Mouse (Mus musculus) lung, postnatal 10 days (tissue): ENCODE data around the gene Fhod1.

ENCODE experiments used
- DNase-seq: peaks from one replicate; pipeline ENCODE4 v3.0.0; 2021

Fhod1 gene

GRCm38 (mm10) chr8:105347428-105348221 lies at the start of gene Fhod1:
TSS of gene Fhod1 (minus strand) at chr8:105347953.
- peak; percentile 99 for DNase-seq

DNA sequence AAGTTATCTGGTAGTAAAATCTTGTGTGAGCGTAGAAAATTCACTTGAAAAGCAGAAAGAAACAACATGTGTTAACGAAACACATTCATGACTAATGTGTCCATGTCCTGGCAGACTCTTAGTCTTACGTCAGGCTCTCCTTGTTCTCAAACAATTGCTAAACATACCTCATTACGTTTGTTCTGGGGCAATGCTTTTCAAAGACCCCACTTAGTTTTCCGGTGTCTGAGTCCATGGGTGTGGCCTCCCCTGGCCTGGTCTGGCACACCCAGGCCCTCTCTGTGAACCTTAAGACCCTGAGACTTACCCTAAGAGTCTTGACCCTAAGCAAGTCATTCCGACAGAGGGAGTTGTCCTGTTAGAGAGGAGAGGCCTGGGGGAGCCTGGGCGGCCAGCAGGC lies 46.2 kb upstream of the Fhod1 start:
- DNase-seq = peak; percentile 44

GRCm38 (mm10) chr8:105393089-105393787 lies 45.5 kb upstream of the Fhod1 start:
- peak; percentile 36 for DNase-seq

DNA sequence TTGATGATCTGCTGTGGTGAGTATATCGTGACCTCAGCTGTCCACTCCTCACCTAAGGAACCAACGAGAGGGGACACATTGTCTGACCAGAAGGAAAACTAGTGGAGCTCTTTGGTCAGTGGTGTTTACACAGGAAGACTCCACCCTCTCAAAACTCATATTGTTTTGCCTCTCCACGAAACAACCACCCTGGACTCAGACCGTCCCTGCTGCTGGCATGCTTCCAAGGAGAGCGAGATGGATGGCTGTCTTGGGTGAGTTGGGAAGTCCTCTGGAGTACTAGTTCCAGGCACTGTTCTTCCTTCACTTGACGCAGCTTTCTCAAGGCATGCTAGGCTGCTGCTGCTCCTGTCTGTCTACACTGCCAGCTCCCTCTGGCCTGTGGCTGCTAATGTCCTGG lies 41.3 kb upstream of the Fhod1 start:
- DNase-seq = peak; percentile 81

DNA sequence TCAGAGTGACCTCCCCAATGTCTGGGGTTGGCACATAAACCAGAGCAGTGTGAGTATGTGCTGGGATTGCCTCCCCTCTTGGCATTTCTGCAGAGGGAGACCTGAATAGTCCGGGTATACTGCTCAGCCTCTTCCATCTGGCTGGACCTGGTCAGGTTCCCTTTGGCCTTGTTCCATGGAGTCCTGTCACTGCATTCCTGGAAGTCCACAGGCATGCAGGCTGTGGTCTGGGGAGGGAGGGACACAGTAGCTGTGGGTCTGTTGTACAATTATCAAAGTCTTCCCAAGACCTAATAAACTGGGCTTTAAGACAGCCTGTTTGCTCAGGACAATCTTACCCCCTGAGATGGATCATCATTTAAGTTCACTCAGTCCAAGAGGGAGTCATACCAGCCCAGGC lies 39.4 kb upstream of the Fhod1 start:
- peak; percentile 49 for DNase-seq

DNA sequence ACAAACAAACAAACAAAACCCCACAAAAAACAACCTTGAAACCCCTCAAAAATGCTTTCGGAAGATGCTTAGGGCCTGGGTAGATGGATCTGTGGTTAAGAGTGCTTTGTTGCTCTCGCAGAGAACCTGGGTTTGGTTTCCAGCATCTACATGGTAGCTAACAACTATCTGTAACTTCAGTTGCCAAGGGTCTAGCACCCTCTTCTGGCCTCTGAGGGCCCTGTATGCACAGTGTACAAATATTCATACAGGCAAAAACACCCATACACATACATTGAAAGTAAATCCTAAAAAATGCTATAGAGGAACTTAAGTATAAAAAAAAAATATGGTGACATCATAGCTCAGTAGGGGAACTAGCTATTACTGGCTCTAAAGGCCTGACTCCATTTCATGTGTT lies 36.3 kb upstream of the Fhod1 start:
- DNase-seq = no peak

DNA sequence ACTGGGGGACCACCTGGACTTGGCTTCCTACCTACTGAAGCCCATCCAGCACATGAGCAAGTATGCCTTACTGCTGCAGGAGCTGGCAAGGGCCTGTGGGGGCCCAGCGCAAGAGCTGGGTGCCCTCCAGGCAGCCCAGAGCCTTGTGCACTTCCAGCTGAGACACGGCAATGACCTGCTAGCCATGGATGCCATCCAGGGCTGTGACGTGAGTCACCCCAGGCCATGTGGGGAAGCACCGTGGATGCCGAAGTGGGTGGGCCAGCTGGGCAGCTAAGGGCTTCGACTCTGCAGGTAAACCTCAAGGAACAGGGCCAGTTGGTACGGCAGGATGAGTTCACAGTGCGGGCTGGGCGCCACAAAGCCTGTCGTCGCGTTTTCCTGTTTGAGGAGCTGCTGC lies 32.6 kb upstream of the Fhod1 start:
- DNase-seq = no peak

DNA sequence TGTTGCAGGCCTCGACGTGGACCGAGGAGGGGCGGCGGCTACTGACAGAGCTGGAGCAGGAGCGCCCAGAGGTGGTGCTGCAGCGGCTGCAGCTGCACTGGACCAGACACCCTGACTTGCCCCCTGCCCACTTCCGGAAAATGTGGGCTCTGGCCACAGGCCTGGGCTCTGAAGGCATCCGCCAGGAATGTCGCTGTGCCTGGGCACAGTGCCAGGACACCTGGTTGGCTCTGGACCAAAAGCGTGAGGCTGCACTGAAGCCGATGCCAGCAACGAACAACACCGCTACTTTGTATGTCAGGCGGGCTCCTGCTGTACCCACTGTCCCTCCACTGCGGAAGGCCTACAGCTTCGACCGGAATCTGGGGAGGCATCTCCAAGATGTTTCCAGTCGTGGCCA lies 30.9 kb upstream of the Fhod1 start:
- DNase-seq = peak; percentile 79

DNA sequence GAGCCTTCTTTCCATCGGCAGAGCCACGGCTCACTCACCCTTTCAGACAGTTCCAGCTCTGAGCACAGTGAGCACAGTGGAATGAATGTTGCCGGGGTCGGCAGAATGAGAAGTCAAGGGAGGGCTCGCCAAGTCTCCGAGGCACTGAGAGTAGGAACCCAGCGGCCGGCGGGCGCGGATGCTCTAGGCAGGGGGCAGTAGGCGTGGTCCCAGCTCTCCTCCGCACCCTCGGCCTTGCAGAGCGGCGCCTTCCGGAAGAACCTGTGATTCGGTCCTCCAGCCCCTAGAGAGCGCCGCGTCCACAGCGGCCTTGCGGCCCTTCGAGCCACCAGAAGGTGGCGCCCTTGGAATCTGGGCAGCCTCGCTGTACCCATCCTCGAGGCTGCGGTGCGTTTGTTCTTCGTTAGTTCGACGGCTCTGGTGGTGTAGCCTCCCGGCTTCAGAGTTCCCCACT lies 26.8 kb upstream of the Fhod1 start:
- peak; percentile 68 for DNase-seq

DNA sequence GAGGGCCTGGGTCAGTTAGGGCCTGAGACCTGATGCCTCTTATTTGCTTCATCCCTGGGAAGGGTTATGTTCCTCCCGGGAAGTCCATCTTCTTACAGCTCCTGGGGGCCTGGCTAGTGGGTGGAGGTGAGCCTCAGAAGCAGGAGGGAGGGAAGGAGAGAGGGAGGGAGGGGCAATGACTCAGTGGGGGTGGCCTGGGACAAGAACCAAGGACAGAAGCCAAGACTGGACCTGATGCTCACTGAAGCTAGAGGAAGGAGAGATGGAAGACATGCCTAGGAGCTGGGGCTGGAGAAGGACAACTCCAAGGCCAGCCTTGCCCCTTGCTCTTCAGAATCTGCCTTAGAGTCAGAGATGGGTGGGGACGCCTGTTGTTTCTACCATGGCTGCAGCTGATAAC lies 25.3 kb upstream of the Fhod1 start, which contains the start of gene Plekhg4:
Gene Plekhg4, plus strand, starts transcription at position 243 of the 400 bp plus-strand sequence.
- no peak for DNase-seq

DNA sequence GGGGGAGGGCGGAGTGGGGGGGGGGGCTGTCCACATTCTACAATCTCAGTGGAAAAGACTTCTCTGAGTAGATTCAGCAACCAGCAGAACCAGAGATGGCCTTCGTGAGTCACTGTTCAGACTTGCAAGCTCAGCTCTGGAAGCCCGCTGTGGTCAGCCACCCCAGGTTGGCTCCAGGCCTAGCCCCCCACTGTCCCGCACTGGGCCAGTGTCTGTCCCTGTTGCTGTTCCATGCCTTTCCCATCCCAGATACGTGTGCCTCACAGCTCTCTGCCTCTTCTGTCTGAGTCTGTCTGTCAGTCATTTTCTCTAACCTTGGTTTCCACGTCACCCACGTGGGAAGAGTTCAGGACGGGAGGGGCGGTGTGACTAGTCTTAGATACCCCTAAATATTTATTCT lies 24.7 kb upstream of the Fhod1 start:
- DNase-seq = no peak

GRCm38 (mm10) chr8:105367107-105367506 lies 19.4 kb upstream of the Fhod1 start:
- DNase-seq = peak; percentile 45

- DNase-seq = peak; percentile 55
These were observed 14.3 kb upstream of the Fhod1 start for GRCm38 (mm10) chr8:105361751-105362702.

GRCm38 (mm10) chr8:105359646-105360045 lies 11.9 kb upstream of the Fhod1 start:
- peak; percentile 57 for DNase-seq

- no peak for DNase-seq
These were observed 11.5 kb upstream of the Fhod1 start for GRCm38 (mm10) chr8:105359208-105359607.

- no peak for DNase-seq
These were observed 8.9 kb upstream of the Fhod1 start for GRCm38 (mm10) chr8:105356681-105357080.

- peak; percentile 62 for DNase-seq
These were observed 7.6 kb upstream of the Fhod1 start for GRCm38 (mm10) chr8:105355179-105356024.

GRCm38 (mm10) chr8:105354549-105354948 lies 6.8 kb upstream of the Fhod1 start:
- no peak for DNase-seq

DNA sequence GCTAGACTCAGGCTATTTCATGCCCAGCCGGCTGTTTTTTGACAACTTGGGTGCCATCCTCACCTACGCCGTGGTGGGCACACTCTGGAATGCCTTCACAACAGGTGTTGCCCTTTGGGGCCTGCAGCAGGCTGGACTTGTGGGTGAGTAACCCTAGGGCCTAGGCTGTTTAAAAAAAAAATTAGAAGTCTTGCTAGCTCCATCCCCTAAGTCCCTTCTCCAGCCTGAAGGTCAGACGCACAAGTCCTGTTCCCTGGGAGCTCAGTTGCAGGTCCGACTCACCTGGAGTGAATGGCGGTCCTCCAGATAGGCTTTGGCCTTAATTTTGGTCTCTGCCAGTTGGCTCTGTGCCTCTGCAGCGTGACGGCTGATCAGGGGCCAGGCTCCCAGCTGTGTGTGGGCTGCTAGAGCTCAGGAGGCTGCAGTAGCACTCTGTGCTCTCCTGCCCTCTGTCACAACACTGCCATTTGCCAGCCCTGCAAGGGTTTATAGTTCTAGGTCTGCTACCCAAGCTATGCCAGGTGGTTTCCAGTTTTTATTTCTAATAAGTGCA lies 5.9 kb upstream of the Fhod1 start:
- no peak for DNase-seq

DNA sequence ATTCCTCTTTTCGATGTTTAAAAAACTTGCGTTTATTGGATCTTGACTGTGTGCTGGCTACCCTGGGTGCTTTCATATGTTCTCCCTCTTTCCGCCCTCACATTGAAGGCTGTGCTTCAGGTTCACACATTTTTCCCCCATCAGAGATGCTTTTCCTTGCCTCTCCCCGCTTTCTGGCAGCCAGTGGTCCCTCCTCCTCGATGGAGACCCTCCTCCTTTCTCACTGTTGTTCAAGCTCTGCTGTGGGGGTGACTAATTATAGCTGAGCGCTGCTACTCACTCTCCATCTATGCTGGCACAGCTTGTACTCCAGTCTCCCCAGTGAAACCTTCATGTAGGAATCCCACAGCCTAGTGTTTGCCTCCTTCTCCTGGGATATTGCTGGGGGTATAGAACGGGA lies 2.4 kb upstream of the Fhod1 start:
- DNase-seq = no peak

GRCm38 (mm10) chr8:105349096-105349771 lies 1.5 kb upstream of the Fhod1 start:
- DNase-seq = no peak
